Mouse (Mus musculus) Patski (cell line): ENCODE measurements around the gene Gpx5. TPM values are rescaled to one million over a fixed set of nuclear protein-coding genes. Genes with fewer than 3 reads are reported as not detected.

ENCODE experiments used
- ATAC-seq: fragments of 100-300 bp; one replicate; pipeline ENCODE4 v1.8.0; 2021
- CTCF ChIA-PET: fragments of 350-600 bp; sonication (Branson Sonifier 250); formaldehyde crosslinking; loops from one replicate; lab custom pipeline; 2022; ENCODE audit warnings: inconsistent platforms; lab: Charles Lee
- POLR2A ChIA-PET: fragments of 350-600 bp; sonication (Branson Sonifier 250); formaldehyde crosslinking; loops from one replicate; lab custom pipeline; 2022; ENCODE audit warnings: antibody characterized with exemption, inconsistent platforms; lab: Charles Lee
- DNase-seq: peaks from one replicate; pipeline ENCODE4 v3.0.0-alpha.2; 2011; ENCODE audit warnings: low read depth, low spot score
- H3K27me3 ChIP-seq: fragments of 371-371 bp; one replicate; pipeline ENCODE4 v1.5.1; 2021
- CTCF ChIP-seq: fragments of 100-300 bp; IDR thresholded peaks from one replicate; pipeline ENCODE4 v1.5.1; 2021
- in situ Hi-C: fragments of 300-500 bp; cut with MboI; formaldehyde crosslinking; loops from 3 replicates; pipeline ENCODE4 v1.11.1; 2018; ENCODE audit warnings: low pct_unique_long_range_greater_than_20kb, mixed read lengths
- polyA plus RNA-seq: library from polyadenylated mRNA; unstranded; gene quantifications from one replicate; pipeline ENCODE4 v1.2.3, GENCODE M21; 2021

Gene Gpx5
- polyA plus RNA-seq, 1 experiment from 2014 or later = not detected

- no peaks in the 10 kb centered on the region for H3K27me3 ChIP-seq
- no peak for TF ChIP-seq CTCF
- POLR2A ChIA-PET = interaction anchor here (0.6 kb wide), 1 partner anchor 11 kb away, joined by 4 read pairs; no protein-coding TSS in a partner anchor
- CTCF ChIA-PET = no interaction called here
- ATAC-seq = no peak
- in situ Hi-C loops = loop anchor here (10.0 kb wide), 1 partner anchor 88 kb away; no protein-coding TSS in a partner anchor
- DNase-seq = no peak
These were observed 55.8 kb downstream of the Gpx5 start for GRCm38 (mm10) chr13:21236714-21237113.

Other genes starting within 250 kb of the Gpx5 start
- not detected for gene Olfr1370, start 217.8 kb downstream of the Gpx5 start, polyA plus RNA-seq
- gene Olfr1369-ps1, start 181.2 kb downstream of the Gpx5 start, polyA plus RNA-seq = 0.08 TPM
- gene Olfr263, start 163.1 kb downstream of the Gpx5 start, polyA plus RNA-seq = not detected
- gene Olfr1368, start 146.9 kb downstream of the Gpx5 start, polyA plus RNA-seq = not detected
- 57.8 TPM for gene Trim27, start 113.3 kb downstream of the Gpx5 start, polyA plus RNA-seq
- gene Gpx6, start 19.4 kb upstream of the Gpx5 start, polyA plus RNA-seq = not detected
- gene Olfr1367, start 54.2 kb upstream of the Gpx5 start, polyA plus RNA-seq = not detected
- gene Zscan12, start 70.1 kb upstream of the Gpx5 start, polyA plus RNA-seq = 10.4 TPM
- gene Zkscan3, start 110.0 kb upstream of the Gpx5 start, polyA plus RNA-seq = 54.0 TPM
- 0.17 TPM for gene Pgbd1, start 148.3 kb upstream of the Gpx5 start, polyA plus RNA-seq
- 25.5 TPM for gene Zscan26, start 161.0 kb upstream of the Gpx5 start, polyA plus RNA-seq
- 0.42 TPM for gene Nkapl, start 175.8 kb upstream of the Gpx5 start, polyA plus RNA-seq
- gene Zkscan4, start 186.2 kb upstream of the Gpx5 start, polyA plus RNA-seq = 2.5 TPM
- gene Gm10065, start 186.7 kb upstream of the Gpx5 start, polyA plus RNA-seq = not detected
- 34.4 TPM for gene AK157302, start 202.5 kb upstream of the Gpx5 start, polyA plus RNA-seq
- gene Gm11273, start 208.7 kb upstream of the Gpx5 start, polyA plus RNA-seq = 416 TPM
- gene Zkscan8, start 238.4 kb upstream of the Gpx5 start, polyA plus RNA-seq = 12.5 TPM